Mouse (Mus musculus) stomach, embryonic 16.5 days (tissue): ENCODE data around the gene Klf2. TPM values are rescaled to one million over a fixed set of nuclear protein-coding genes. Genes with fewer than 3 reads are reported as not detected.

Experiments used
- ATAC-seq: fragments of 200-750 bp; cut with Nextera tagmentation; 2 replicates; pipeline ENCODE4 v1.8.0; 2017; ENCODE audit warnings: moderate number of reproducible peaks, moderate TSS enrichment; ENCODE audit not compliant: insufficient read depth, low FRiP score
- H3K27ac ChIP-seq: fragments of 300-500 bp; sonication (generic); 2 replicates; pipeline ENCODE4 v1.5.1; 2014; ENCODE audit warnings: low read length
- H3K27me3 ChIP-seq: fragments of 300-500 bp; sonication (generic); 2 replicates; pipeline ENCODE4 v1.6.1; 2014; ENCODE audit warnings: low read length, control low read depth, mixed read lengths; ENCODE audit not compliant: control insufficient read depth, insufficient read depth
- H3K36me3 ChIP-seq: fragments of 300-500 bp; sonication (generic); 2 replicates; pipeline ENCODE4 v1.6.1; 2014; ENCODE audit warnings: low read length; ENCODE audit not compliant: control insufficient read depth, insufficient read depth
- H3K4me1 ChIP-seq: fragments of 300-500 bp; sonication (generic); 2 replicates; pipeline ENCODE4 v1.6.1; 2014; ENCODE audit warnings: low read length, control low read depth, mixed read lengths; ENCODE audit not compliant: control insufficient read depth, insufficient read depth
- H3K4me2 ChIP-seq: fragments of 300-500 bp; sonication (generic); 2 replicates; pipeline ENCODE4 v1.6.1; 2014; ENCODE audit warnings: low read depth, low read length, mixed read lengths
- H3K4me3 ChIP-seq: fragments of 300-500 bp; sonication (generic); replicated peaks from 2 replicates; pipeline ENCODE4 v1.5.1; 2014; ENCODE audit warnings: mild to moderate bottlenecking, low read length
- H3K9ac ChIP-seq: fragments of 300-500 bp; sonication (generic); 2 replicates; pipeline ENCODE4 v1.6.1; 2014; ENCODE audit warnings: low read length
- H3K9me3 ChIP-seq: fragments of 300-500 bp; sonication (generic); replicated peaks from 2 replicates; pipeline ENCODE4 v1.6.1; 2016; ENCODE audit warnings: low read length, control low read depth; ENCODE audit not compliant: control insufficient read depth
- WGBS: fragments of 180-500 bp; shearing (Covaris S2); extraction: QIAGEN DNeasy Blood & Tissue Kit; methylation state at CpG from one replicate; pipeline ENCODE4 v1.1.7; 2014; 5-methylcytosine and 5-hydroxymethylcytosine counted together
- polyA plus RNA-seq: library from polyadenylated mRNA; unstranded; fragments of >200 nt; fragmentation: Nextera tagmentation; extraction: Ambion mirVana; gene quantifications from 2 replicates; pipeline ENCODE4 v1.2.1, GENCODE M21; 2015

Klf2 gene
- polyA plus RNA-seq, 1 experiment from 2014 or later = 3.8 TPM

DNA sequence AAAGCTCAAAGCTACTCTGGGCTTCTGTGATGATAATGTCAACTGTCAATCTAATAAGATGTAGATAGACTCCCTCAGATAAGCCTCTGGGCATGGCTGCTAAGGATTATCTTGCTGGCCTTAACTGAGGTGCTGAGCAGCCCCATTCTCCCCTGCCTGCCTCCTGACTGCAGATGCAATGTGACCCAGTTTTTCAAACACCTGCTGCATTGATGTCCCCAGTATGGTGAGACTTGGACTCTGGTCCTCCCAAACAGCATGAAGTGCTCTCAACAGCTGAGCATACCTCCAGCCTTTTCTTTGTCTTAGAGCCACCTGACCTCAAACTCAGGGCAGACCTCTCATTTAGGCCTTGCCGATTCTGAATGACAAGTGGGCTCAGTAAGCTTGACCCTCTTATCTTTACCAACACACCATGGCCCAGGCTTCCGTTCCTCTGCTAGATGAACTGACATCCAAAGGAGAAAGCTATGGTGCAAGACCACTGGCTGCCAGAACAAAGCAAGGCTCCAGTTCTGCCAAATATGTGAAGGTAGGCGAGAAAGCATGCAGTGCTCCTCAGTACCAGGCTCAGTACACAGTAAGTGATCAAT lies 5.8 kb upstream of the Klf2 start:
- Histone ChIP-seq H3K4me3 (no peak overlapping the region), H3K9ac (no peak overlapping the region), H3K27ac (no peak overlapping the region), H3K36me3 (no peaks in the 10 kb centered on the region), H3K4me1 (peaks cover 7% of the 10 kb centered on the region), H3K9me3 (no peaks in the 10 kb centered on the region), H3K4me2 (no peak overlapping the region), H3K27me3 (no peaks in the 10 kb centered on the region)
- no peak for ATAC-seq
- 59% methylated on average over 3 of the region's 3 CpGs for WGBS

DNA sequence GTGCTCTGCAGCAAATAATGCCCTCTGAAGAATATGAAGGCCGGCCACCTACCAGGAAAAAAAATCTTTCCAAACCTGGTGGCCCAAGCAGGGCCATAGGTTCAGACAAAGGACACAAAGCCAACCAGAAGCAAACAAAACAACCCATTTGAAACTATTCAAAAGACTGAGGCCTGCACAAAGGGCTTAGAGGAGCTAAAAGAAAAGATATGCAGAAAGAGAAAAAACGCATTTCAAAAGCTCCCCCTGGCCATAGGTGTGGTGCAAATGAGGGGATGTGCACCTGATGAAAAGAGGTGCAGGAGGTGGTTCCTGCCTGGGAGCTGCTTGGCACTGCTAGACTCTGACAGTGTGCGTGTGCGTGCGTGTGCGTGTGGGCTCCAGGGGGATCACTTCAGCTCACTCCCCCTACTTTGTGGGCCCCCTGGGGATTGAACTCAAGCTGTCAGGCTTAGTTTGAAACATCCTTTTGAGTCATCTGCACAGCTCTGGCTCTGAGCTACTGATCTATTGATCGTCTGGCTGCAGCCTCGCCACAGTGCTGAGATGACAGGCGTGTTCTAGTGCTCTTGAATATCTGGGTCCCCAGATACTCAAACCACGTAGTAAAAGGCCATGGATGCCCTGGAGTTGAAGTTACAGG lies 2.7 kb upstream of the Klf2 start:
- ATAC-seq = no peak
- Histone ChIP-seq H3K27me3 (peaks cover 20% of the 10 kb centered on the region), H3K36me3 (no peaks in the 10 kb centered on the region), H3K27ac (no peak overlapping the region), H3K4me2 (no peak overlapping the region), H3K9ac (no peak overlapping the region), H3K4me3 (no peak overlapping the region), H3K4me1 (peaks cover 14% of the 10 kb centered on the region; the same call in 1 of the 2 replicates), H3K9me3 (no peaks in the 10 kb centered on the region)
- WGBS = 56% methylated on average over 10 of the region's 10 CpGs

DNA sequence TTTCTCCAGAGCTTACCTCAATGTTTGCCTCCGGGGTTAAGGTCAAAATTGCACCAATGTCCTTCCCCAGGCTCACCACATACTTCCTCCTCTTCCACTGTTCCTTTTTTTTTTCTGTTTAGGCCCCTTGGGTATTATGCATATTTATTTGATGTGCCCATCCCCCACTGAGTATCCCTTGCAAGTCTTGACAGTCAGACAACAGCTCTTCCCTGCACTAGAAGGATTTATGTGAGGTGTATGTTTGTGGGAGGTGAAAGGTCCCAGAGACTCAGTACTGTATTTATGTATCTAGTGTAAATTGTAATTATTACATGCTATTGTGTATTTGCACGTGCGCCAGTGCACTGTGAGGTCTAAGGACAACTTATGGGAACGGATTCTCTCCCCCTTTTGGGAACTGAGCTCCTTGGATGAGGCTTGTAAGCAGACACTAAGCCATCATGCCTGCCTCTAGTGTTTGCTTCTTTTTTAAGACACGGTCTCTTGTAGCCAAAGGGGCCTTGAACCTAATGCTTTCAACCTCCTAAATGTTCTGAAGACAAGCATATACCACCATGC lies 1.0 kb upstream of the Klf2 start:
- peaks cover 26% of the 10 kb centered on the region for H3K4me1 ChIP-seq
- H3K9ac ChIP-seq = no peak overlapping the region
- H3K36me3 ChIP-seq = no peaks in the 10 kb centered on the region
- no peak overlapping the region for H3K4me3 ChIP-seq
- H3K27me3 ChIP-seq = peaks cover 21% of the 10 kb centered on the region
- no peak overlapping the region; the same call in 1 of the 2 replicates for H3K27ac ChIP-seq
- H3K9me3 ChIP-seq = no peaks in the 10 kb centered on the region
- 36% methylated on average over 5 of the region's 5 CpGs for whole genome bisulfite sequencing
- ATAC-seq = no peak
- no peak overlapping the region for H3K4me2 ChIP-seq

DNA sequence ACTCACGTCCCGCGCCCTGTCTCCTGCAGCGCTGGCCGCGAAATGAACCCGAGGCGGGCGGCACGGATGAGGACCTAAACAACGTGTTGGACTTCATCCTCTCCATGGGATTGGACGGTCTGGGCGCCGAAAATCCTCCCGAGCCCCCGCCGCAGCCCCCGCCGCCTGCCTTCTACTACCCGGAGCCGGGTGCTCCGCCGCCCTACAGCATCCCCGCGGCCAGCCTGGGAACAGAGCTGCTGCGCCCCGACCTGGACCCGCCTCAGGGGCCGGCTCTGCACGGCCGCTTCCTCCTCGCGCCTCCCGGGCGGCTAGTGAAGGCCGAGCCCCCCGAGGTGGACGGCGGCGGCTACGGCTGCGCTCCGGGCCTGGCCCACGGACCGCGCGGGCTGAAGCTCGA lies 564 bp downstream of the Klf2 start:
- H3K9me3 ChIP-seq = no peaks in the 10 kb centered on the region
- ATAC-seq = peak; percentile 21; the same call in 1 of the 2 replicates
- H3K36me3 ChIP-seq = no peaks in the 10 kb centered on the region
- peaks cover 21% of the 10 kb centered on the region for H3K27me3 ChIP-seq
- peak overlapping the region; percentile 93 for H3K4me2 ChIP-seq
- peak overlapping the region; percentile 75 for H3K9ac ChIP-seq
- WGBS = under 1% methylated on average over 46 of the region's 48 CpGs
- peak overlapping the region; percentile 66 for H3K27ac ChIP-seq
- peaks cover 31% of the 10 kb centered on the region for H3K4me1 ChIP-seq
- peak overlapping the region; percentile 72 for H3K4me3 ChIP-seq

DNA sequence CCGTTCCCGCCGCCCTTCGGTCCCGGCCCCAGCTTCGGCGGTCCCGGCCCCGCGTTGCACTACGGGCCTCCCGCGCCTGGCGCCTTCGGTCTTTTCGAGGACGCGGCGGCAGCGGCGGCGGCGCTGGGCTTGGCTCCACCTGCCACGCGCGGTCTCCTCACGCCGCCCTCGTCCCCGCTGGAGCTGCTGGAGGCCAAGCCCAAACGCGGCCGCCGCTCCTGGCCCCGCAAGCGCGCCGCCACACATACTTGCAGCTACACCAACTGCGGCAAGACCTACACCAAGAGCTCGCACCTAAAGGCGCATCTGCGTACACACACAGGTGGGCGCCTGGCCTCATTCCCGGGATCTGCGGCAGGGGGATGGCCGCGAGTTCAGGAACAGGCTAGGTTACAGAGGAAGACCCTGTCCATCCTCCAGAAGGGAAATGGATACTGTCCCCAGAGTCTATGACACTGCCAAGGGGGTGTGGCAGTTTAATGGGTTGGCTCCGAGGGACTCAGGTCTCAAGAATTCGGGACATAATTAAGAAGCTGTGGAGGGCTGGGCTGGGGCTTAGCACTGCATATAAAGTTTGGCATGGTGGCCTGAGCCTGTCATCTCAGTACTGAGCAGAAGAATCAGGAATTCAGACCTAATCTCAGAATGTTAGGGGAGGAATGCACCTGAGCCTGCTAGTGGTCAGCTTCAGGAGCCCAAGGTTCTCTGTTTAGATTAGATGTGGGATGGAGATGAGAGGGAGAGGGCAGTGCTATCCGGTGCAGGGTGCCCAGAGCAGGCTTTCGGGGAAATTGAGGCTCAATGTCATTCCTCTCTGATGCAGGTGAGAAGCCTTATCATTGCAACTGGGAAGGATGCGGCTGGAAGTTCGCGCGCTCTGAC lies 1.3 kb downstream of the Klf2 start:
- ATAC-seq = no peak
- Histone ChIP-seq H3K4me1 (peaks cover 31% of the 10 kb centered on the region), H3K36me3 (no peaks in the 10 kb centered on the region), H3K9ac (peak overlapping the region; percentile 75), H3K27ac (no peak overlapping the region), H3K4me2 (peak overlapping the region; percentile 93), H3K4me3 (peak overlapping the region; percentile 72), H3K27me3 (peaks cover 21% of the 10 kb centered on the region), H3K9me3 (no peaks in the 10 kb centered on the region)
- 6% methylated on average over 55 of the region's 55 CpGs for WGBS

DNA sequence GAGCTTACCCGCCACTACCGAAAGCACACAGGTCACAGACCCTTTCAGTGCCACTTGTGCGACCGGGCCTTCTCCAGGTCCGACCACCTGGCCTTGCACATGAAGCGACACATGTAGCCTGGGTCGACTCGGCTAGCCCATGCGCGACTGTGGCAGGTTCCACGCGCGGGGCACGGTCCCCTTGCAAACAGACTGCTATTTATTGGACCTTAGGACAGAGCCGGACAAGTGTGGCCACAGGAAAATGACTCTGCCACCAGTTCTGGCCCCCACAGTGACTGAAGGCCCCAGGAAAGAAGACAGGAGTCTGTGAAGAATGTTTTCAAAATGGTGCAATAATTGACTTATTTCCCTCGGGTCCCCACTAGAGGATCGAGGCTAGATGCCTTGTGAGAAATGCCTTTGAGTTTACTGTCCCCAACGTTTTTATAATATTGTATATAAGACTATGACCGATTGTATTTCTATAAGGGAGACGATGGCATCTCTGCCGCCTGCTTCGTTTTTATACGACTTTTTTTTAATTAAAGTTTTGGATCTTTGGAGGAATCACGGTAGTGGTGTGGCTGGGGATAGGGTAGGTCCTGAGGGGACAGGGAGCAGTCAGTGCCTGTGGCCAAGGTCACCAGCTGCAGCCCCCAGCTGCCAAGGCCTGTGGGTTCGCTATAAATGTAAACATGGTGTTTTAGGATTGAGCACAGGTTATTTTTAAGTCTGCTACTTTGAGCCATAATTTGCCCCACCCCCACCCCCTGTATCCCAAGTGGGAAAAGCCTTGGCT lies 2.2 kb downstream of the Klf2 start:
- ATAC-seq = no peak
- H3K27me3 ChIP-seq = peaks cover 21% of the 10 kb centered on the region
- H3K4me3 ChIP-seq = peak overlapping the region; percentile 72
- 59% methylated on average over 25 of the region's 25 CpGs for WGBS
- H3K27ac ChIP-seq = no peak overlapping the region
- H3K9ac ChIP-seq = peak overlapping the region; percentile 48; the same call in 1 of the 2 replicates
- no peaks in the 10 kb centered on the region for H3K9me3 ChIP-seq
- H3K4me1 ChIP-seq = peaks cover 31% of the 10 kb centered on the region
- no peaks in the 10 kb centered on the region for H3K36me3 ChIP-seq
- H3K4me2 ChIP-seq = peak overlapping the region; percentile 93

DNA sequence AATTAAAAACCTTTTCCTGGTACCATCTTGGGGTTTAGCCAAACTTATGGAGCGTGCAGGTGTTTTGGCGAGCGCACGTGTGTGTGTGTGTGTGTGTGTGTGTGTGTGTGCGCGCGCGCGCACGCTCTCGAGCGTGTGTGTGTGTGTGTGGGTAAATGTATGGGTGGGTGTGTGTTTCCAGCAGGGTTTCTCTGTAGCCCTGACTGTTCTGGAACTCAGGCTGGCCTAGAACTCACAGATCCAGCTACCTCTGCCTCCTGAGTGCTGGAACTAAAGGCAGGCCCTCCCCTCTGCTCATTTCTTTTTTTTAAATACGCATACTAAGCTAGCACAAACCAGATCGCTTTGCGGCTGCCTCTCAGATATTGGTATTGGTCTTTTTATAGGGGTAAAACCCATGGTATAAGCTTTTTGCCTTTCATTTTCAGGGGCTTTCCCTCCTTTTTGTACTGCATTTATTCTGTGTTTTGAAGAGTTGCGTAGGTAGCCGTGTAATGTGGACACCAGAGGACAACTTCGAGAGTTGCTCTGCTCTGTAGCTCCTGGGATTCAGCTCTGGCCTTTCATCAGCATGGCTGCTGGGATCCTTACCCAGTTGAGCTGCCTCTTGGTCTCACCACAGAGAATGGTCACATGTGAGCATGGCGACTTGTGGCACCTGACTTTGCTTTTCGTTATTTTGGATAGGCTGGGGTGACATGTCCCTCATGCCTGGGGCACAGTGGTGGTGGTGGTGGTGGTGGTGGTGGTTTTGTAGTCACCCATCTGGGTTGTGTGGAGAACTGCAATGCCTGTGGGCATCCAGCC lies 3.0 kb downstream of the Klf2 start:
- Histone ChIP-seq H3K27me3 (peaks cover 21% of the 10 kb centered on the region), H3K4me1 (peaks cover 31% of the 10 kb centered on the region), H3K4me2 (peak overlapping the region; percentile 93), H3K4me3 (peak overlapping the region; percentile 72; the same call in 1 of the 2 replicates), H3K27ac (no peak overlapping the region), H3K9me3 (no peaks in the 10 kb centered on the region), H3K9ac (peak overlapping the region; percentile 21; the same call in 1 of the 2 replicates), H3K36me3 (no peaks in the 10 kb centered on the region)
- WGBS = 90% methylated on average over 20 of the region's 20 CpGs
- ATAC-seq = no peak

DNA sequence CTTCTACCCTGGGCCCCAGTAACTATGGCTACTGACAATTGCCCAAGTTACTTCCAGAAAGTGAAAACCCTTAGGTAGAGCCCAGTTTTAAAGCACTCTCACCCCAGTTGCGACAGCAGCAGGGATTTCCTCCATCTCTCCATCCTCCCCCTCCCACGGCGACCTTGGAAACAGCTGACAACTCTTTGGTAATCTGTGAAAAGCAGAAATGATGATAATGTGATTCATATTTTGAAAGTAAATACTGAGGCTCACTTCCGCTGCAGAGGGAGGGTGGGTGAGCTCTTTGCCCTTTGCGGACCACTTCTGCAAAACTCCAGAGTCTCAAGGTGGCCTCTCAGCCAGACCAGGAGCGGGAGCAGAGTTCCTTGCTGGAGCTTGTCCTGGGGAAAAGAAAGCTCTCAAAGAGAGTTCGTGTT lies 3.6 kb downstream of the Klf2 start:
- Histone ChIP-seq H3K36me3 (no peaks in the 10 kb centered on the region), H3K4me1 (peaks cover 31% of the 10 kb centered on the region), H3K27me3 (peaks cover 21% of the 10 kb centered on the region), H3K4me2 (peak overlapping the region; percentile 39), H3K9ac (0 out of 2 replicates have a peak overlapping the region, but pooled peaks have one; percentile 46), H3K9me3 (no peaks in the 10 kb centered on the region), H3K27ac (no peak overlapping the region), H3K4me3 (0 out of 2 replicates have a peak overlapping the region, but pooled peaks have one; percentile 7)
- WGBS = 47% methylated on average over 7 of the region's 7 CpGs
- no peak for ATAC-seq
